Mouse (Mus musculus) kidney, postnatal 36 days (tissue): ENCODE results near the gene Ttn.

ENCODE experiments used
- DNase-seq, 2 experiments: peaks; one replicate each; pipeline ENCODE4 v3.0.0; 2021 to 2022; ENCODE audit warnings: mixed read lengths in 2 of 2

Gene Ttn

GRCm38 (mm10) chr2:76817796-76818195 lies 164.6 kb downstream of the Ttn start:
- DNase-seq = no peak

- DNase-seq = no peak
These were observed 168.1 kb downstream of the Ttn start for GRCm38 (mm10) chr2:76814048-76814817.

- DNase-seq = no peak
These were observed 171.2 kb downstream of the Ttn start for GRCm38 (mm10) chr2:76811160-76811559.

GRCm38 (mm10) chr2:76808334-76808733 lies 174.0 kb downstream of the Ttn start:
- no peak for DNase-seq

- DNase-seq = no peak
These were observed 175.1 kb downstream of the Ttn start for GRCm38 (mm10) chr2:76807284-76807683.

GRCm38 (mm10) chr2:76806861-76807260 lies 175.5 kb downstream of the Ttn start:
- DNase-seq = no peak

GRCm38 (mm10) chr2:76806376-76806775 lies 176.0 kb downstream of the Ttn start:
- no peak for DNase-seq

- DNase-seq = no peak
These were observed 177.0 kb downstream of the Ttn start for GRCm38 (mm10) chr2:76805191-76805892.

GRCm38 (mm10) chr2:76784171-76784570 lies 198.2 kb downstream of the Ttn start:
- no peak for DNase-seq

- DNase-seq = no peak
These were observed 201.6 kb downstream of the Ttn start for GRCm38 (mm10) chr2:76780792-76781191.

- no peak for DNase-seq
These were observed 212.5 kb downstream of the Ttn start for GRCm38 (mm10) chr2:76769831-76770230.

- DNase-seq = no peak
These were observed 215.1 kb downstream of the Ttn start for GRCm38 (mm10) chr2:76767231-76767630.

GRCm38 (mm10) chr2:76764526-76764925 lies 217.8 kb downstream of the Ttn start:
- no peak for DNase-seq

- no peak for DNase-seq
These were observed 220.2 kb downstream of the Ttn start for GRCm38 (mm10) chr2:76762154-76762553.

GRCm38 (mm10) chr2:76756461-76756860 lies 225.9 kb downstream of the Ttn start:
- DNase-seq = no peak

GRCm38 (mm10) chr2:76751993-76752392 lies 230.4 kb downstream of the Ttn start:
- no peak for DNase-seq

GRCm38 (mm10) chr2:76749341-76750110 lies 232.8 kb downstream of the Ttn start:
- DNase-seq = no peak

GRCm38 (mm10) chr2:76748696-76749095 lies 233.7 kb downstream of the Ttn start:
- no peak for DNase-seq

- DNase-seq = no peak
These were observed 262.7 kb downstream of the Ttn start for GRCm38 (mm10) chr2:76719650-76720049.

- peak in 1 of 2 experiments; percentile 10 for DNase-seq
These were observed 267.4 kb downstream of the Ttn start for GRCm38 (mm10) chr2:76714984-76715383.

GRCm38 (mm10) chr2:76708512-76708911 lies 273.8 kb downstream of the Ttn start:
- no peak for DNase-seq

- no peak for DNase-seq
These were observed 276.7 kb downstream of the Ttn start for GRCm38 (mm10) chr2:76705655-76706054.

GRCm38 (mm10) chr2:76702751-76703150 lies 279.6 kb downstream of the Ttn start:
- DNase-seq = no peak

- DNase-seq = no peak
These were observed 280.2 kb downstream of the Ttn start for GRCm38 (mm10) chr2:76702188-76702587.
